Mouse (Mus musculus) urinary bladder, postnatal 25 days (tissue): Measurements from ENCODE around the gene Nobox.

Experiments used
- DNase-seq: peaks from one replicate; pipeline ENCODE4 v3.0.0; 2022; ENCODE audit warnings: low spot score

The Nobox gene

DNA sequence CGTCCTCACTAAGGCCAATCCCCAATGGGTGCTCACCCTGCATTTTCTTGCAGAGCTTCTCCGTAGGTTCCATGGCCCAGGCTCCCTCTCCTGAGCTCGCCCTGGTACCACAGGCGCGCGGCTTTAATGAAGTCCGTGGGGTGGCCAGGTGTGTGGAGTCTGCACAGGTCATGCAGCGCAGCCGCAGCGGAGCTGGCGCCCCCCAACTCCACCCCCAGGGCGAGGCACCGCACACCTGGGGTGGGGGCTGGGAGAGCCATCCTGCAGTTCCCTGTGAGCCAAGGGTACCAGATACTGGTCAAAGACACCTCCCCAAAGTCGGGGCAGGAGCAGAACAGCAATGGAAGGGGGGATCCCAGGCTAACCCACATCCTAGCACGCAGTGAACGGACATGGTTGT is at the start of gene Nobox:
TSS of gene Nobox (minus strand) at position 101 of the 400 bp plus-strand sequence.
- no peak for DNase-seq

DNA sequence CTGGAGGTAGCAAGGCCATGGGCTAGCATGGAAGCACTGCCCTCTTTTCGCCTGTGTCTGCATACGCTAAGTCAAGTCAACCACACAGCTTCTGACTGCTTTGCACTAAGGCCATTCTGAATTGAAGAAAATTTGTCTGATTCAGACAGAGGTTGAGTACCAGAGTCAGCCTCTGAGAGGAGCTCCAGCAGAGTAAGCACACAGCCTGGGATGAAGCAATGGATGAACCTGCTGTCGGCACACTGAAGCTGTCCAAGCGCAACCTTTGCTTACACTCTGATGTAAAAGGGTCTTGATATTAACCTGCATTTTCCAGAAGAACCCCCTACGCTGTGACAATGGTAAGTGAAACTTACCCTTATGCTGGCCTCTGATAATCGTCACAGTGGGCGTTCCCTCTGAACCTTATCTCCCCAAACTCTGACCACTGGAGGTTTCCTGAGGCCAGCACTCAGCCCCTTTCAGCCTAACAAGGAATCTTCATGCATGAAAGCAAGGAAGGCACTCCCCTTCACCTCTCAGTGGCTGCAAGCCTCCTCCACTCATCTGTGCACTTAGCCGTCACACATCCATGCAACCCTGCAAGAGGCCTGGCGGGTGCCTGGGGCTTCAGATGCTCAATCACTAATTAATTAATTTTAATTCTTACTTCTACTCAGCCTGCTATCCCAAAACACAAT is 45.3 kb upstream of the Nobox start:
- DNase-seq, result no peak

DNA sequence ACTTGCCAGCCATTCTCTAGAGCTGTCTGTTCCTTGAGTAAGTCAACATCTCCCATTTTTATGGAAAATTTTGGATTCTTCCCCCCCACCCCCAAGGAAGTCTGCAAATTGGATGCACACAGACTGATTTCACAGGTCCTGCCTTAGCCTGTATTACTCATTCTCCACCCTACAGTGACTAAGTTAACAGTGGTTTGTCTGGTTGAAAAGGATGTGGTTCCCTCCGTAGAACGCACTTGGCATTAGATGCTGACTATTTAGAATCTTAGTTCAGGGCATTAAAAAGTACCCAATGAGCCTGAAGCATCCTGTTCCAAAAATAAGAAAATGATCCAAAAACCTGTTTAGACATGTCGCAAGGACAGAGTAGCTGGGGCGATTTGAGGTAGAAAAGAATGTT is 44.1 kb upstream of the Nobox start:
- no peak for DNase-seq

DNA sequence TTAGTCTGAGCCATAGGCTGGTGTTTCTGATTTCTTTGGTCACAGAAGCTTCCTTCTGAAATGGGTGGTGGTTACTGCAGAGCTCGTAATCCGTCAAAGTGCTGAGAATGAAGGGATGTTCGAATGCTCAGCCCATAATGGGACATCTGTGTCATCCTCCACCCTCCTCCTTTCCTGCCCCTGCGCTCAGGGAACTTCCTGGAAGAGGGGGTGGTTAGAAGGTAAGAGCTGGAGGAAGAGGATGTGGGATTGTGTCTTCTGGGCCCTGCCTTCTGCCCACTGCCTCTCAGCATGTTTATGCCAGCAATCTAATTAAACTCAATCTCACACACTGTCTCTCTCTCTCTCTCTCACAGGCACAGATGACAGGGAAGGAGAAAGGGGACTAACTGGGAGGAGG is 39.7 kb upstream of the Nobox start:
- DNase-seq, result no peak

DNA sequence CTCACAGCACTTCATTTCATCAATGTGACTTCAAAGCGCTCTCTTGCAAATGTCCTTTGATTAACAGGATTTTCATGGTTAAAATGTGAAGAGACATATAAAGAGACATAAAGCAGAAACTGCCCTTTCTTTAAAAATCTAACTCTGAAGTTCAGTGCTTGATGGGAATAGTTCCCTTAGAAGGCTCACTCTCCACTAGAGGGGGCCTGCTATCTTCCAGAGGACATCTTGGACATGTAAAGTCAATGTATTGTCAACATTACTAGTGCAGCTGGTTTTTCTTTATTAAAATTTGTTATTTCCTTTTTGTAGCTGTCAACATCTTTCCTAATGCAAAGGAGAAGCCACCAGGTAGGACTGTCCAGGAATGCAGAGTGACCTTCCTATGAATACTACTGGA is 38.3 kb upstream of the Nobox start:
- no peak for DNase-seq

DNA sequence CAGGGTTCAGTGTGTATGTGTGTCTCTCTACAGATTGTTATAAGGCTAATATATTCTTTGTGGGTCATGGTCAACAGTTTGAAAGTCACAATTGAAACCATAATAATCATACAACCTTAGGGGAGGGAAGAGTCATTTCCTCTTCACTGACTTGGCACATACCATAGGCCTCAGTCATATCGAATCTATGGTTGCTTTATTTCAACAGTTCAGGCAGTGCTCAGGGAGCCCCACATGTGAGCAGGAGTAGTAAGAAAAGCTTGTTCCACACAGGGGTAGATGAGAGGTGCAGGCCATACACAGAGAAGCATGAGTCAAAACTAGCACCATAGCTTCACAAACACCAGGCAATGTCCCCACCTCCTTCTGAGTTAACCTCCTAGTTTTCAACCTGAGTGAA is 33.7 kb upstream of the Nobox start:
- no peak for DNase-seq

DNA sequence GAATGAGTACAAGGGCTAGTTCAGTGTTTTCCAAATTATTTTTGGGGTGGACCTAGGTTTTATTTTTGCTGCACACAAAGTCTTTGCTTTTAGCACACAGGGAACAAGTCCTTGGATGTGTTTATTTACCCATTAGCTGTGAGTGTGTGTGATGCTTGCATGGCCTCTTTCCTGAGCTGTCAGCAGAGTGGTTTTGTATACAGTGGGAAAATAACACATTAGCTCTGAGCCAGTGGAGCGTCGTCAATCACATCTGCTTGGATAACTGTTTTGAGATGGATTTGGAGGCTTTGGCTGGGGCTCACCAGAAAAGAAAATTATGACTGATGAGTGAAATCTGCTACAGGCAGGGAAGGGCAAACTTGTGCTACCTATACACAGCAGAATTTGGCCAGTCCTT is 33.0 kb upstream of the Nobox start:
- DNase-seq, result no peak

DNA sequence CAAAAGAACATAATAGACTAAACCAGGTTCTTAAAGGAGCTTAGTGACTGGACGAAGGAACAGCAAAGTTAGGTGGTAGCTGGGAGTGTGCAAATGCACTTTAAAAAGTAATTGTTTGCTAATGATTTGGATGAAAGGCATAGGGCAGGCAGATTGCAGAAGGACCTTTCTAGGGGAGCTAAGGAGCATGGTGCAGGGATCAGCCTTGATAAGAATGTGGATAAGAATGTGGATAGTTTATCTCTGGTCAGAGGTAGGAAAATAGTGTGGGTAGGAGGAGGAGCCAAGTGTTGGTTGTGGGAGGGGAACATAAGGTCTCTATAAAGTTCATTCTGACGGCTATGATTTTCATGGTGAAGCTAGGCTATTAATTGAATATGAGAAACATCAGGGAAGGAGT is 29.4 kb upstream of the Nobox start:
- DNase-seq, result no peak

DNA sequence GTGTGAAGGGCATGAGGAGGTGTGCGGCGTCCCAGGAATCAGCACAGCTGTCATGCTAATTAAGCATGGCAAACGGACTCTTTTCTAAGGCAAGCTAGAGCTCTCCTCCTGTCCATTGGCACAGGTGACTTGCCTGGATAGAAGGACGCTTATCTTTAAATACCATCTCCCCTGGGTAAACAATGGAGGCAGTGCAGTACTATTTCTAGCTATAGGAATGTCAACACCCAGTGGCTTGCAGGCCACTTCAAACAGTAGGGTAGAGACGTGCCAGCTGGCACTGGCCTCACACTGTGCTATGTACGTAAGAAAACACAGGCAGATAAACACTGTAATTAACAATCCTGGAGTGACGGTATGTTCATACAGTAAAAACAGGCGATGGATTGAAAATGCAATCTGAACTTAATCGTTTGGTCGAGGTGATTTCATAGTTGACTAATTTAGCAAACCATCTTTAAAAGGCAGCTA is 28.2 kb upstream of the Nobox start:
- DNase-seq, result no peak

DNA sequence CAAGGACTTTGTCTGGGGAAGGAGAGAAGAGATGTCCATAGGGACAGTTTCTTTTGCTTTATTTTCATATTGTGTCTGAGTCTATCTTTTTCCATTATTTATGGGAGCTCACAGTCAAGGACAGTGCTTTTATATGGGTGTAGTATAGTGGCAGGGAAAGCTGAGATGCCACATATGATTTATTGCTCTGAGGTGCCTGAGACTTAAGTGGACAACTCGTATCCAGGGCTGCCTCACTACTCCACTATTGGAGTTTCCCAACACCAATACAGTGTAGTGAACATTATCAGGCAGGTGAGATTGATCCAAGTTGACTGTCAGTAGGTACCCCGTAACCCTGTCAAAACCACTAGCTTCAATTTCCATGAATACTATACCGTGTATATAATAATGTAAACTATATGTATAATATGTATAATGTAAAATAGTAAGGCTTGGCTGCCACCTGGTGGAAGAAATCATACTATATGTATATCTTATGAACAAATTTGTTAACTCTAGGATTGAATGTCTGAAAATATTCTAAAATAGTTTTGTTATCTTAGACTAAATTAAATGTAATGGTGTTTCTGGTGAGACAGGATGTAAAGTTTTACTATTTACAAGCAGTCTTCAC is 26.4 kb upstream of the Nobox start:
- DNase-seq, result no peak

DNA sequence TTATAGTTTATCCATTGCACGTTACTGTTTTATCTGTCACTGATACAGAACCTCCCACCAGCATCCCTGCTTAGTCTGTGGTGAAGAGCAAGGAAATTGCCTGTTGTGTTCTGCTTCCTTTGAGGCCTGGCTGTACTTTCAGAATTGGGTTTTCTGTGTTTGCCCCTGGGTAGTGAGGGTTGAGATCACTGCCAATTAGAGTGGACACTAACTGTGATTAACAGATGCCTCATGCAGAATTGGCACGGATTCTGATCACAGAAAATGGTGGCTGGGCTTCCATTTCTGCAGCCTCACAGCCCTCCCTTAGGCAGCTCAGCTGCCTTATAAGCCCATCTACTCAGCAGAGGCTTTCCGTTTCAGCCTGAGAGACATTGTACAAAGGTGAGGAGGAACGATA is 24.1 kb upstream of the Nobox start:
- no peak for DNase-seq

DNA sequence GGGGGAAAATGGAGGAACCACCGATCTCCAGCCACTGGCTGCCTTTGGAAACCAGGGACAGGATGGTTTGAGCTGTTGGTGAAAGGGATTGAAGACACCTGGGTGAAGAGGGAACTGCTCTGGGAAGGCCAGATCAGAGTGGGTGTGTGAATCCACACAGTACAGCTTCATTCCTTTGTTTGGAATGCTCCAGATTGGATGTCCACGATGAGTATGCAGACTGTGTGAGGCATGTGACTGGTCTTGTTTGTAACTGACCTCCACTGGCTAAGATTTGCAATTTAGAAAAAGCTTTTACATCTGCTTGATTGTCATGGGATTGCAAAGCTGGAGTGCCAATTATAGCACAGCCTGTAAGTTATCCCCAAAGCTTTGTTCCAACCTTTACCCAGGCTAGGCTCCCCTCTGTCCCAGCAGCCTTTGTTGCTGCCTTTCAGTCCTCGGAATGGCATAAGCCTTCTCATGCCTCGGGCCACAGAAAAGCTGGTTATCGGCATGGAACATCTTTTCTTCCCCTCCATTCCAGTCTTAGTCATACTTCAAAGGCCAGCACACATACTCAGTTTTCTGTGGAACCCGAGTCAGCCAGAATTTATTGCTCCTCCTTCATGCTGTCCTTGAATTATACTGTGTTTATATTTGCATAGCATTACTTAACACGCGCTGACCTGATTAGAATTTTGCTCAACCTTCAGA is 3.8 kb upstream of the Nobox start:
- DNase-seq, result no peak

DNA sequence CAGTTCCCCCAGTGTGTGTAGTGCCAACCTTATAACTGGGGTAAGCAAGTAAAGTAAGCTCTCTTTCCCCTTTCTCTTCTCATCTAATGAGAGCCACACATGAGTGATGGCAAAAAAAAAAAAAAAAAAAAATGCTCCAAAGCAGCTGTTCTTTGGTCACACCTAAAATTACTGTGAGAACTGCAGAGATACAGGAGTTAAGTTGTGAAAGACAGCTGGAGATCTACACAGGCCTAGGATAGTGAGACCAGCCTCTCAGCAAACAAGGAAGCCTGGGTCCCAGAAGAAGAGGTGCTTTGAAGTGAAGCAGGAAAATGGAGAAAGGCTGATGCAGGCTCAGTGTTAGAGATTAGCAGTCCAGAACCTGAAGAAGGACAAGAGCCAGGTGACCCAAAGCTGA is 3.2 kb upstream of the Nobox start:
- no peak for DNase-seq

DNA sequence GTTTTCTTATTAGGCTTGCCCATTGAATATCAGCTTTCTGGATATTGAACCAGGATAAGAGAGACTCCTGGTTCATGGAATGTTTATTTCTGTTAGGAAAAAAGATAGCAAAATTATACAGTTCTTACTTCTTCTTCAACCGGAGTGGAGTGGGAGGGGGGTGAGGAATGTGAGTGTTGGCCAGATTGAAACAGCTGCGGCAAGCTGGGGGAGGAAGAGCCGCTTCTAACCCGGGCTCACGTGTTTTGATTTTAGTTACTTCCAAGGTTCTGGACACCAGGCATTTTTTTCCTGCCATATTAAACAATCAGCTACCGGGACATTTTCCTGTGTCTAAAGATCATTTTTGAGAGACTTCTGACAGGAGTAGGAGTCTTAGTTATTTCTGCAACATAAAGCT is 717 bp upstream of the Nobox start:
- DNase-seq, result no peak

DNA sequence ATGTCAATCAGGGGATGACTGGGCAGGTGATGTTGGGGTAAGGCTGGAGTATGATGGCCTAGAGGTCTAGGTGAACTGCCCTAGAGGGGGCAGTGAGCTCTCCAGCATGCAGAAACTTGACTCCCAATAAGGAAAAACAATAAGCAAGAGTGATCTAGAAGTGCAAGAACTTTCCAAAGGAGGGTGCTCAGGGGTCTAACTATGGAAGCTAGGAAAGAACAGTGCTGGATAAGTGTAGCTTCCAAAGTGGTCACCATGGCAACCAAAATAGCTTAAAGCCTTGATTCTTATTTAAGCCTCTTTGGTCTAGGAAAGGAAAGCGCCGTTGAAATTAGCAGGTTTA is 11.9 kb downstream of the Nobox start:
- no peak for DNase-seq

DNA sequence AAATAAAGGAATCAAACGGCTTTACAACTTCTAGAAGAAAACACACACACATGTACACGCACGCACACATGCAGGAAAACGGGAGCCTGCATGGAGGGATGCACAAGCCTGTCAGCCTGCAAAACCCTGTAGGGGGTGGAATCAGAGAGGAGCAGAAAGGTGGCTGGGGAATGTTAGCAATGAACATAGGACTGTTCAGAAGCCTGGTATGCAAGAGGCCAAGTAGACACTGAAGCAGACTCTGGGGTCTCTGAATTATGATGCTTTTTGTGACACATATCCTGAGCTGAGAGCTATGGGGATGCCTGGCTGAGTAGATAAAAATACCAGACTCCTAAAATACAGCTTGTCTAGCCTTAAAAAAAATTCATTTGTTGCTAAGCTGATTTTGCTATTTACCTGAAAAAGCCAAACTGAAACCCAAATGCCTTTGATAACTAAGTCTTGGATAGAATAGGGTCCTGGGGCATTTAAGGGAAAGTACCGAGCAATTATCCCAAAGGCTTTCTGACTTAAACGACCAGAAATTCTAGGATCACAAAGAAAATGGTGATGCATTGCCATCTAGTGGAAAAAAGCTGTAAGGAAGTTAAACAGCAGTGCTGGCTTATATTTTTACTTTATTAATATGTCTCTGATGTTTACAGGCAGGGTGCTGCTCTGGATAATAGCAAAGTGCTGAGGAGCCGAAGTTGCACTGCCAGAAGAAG is 12.4 kb downstream of the Nobox start:
- no peak for DNase-seq

DNA sequence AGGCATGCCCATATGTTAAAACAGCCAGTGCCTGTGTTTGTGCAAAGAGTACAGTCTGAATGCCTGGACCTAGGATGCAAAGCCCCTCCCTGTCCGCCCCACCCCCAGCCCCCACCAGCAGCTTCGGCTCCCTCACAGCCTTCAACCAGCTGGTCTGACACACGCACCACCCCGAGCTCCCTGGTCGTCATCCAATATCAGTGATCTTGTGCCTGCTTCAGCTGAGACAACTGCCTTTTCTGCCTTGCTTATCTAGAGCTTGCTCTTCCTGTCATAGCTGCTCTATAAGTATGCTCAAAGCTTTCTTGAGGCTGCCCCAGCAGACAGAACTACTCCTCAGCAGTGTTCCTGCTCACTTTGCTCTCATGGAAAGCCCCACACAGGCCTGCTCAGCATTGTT is 13.4 kb downstream of the Nobox start:
- DNase-seq, result no peak

DNA sequence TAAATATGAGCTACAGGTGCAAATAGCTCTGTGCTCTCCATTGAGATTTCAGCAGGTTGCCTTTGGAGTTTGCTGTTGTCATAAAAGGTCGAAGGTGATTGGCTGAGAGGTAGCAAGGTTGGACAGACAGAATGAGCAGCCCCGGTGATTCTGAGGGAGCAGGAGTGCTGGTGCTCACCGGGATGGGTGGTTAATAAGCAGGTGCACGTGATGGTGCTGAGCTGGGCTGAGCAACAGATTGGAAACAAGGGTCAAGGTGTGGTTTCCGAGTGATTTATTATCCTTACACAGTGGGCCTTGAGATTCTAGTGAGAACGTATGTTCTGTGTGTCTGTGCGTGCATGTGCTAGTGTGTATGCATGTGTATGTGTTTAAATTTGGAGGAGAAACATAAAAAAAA is 16.2 kb downstream of the Nobox start:
- DNase-seq, result no peak

DNA sequence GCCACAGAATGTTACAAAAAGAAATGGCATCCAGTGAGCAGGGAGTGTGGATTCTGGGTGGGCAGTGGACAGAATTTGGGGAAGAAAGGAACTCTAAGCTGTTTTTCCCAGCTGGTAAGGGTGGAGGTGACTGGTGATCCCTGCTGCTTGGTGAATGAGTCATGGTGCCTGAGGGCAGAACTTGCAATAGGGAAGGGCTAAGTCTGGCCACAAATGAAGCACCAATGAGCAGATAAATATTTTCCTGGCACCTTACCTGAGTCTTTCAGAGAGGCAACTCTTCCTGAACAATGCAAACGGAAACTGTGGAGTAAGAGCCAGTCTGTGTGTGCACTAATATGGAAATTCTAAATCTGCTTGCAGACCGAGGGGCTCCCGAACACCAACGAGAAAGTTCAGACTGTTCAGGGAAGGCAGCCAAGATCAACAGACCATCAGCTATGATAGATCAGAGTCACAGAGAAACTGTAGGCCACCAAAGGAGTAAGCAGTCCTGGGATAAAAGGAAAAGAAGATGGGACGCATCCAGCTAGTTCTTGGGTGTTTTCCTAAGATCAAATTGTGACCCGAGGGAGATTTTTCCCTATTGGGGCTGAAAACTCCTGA is 16.8 kb downstream of the Nobox start:
- DNase-seq, result no peak

DNA sequence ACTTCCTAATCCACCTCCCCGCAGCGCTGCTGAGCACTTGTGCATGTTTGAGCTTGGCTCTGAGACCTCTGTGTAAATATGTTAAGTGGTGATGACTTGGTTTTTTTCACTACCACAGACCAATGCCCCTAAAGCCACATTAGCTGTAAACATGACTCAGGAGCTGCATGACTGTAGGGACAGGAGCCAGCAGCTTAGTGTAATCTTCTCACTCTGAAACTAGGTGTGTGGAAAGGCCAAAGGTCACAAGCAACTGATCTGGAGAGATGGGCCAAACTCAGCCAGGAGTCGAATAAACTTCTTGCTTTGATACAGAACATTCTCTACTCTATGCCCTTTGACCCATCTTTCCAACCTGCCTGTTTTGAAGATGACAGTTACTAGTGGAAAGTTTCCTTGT is 17.3 kb downstream of the Nobox start:
- no peak for DNase-seq

DNA sequence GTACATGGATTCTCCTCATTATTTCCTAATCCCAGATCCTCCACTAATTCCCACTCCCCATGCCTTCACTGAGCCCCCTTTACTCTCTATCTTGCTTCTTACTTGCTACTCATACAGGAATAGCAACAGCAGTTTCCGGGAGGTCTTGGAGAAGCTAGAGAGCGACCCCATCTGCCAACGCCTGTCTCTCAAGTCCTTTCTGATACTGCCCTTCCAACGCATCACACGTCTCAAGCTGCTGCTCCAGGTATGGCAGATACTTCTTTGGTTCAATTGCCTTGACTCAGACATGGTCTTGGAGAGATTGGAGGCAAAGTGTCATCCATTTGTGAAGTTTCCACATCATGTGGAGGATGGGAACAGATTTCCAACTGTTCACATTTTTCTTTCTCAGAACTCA is 28.9 kb downstream of the Nobox start:
- no peak for DNase-seq

DNA sequence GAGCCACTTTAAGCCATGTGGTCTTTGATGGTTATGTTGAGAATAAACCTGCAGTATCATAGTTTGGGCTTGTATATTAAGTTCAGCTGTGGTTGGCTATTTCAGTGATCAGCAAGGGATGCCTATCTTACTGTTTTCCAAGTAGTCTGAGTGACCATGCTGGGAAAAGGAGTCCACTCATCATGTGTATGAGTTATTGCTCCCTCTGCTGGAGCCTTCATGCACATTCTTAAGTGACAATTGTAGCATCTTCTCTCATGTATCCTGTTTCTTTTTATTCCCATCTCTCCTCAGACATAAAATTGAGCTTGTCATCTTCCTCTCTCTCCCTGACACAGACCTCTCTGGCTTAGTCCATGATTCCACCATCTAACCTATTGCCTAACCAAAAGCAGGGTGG is 31.1 kb downstream of the Nobox start:
- DNase-seq, result no peak

DNA sequence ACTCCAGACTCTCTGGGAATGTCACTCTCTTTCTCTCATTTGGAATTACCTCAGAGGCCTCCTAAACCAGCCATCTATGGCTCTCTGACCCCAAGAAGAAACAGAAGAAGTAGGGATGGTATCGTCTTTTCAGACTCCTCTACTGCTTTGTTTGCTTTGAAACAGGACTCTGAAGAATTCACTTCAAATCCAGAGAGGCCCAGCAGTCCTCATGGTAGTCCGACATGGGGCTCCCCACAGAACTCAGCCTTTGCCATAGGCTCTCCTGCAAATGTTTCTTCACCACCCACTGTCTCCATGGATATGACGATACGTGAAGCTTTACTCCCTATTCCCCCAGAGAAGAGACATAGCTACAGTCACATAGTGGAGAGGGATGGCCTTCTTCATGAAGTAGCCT is 35.2 kb downstream of the Nobox start:
- no peak for DNase-seq
